Mouse (Mus musculus) brain, embryonic 14.5 days (tissue): ENCODE data around the gene Rab25.

Experiments
- CTCF ChIP-seq: fragments of 200-500 bp; IDR thresholded peaks from 2 replicates; pipeline ENCODE4 v1.5.1; 2012; ENCODE audit warnings: inconsistent platforms, mild to moderate bottlenecking, moderate library complexity, borderline replicate concordance; ENCODE audit not compliant: insufficient read depth, insufficient read length; ENCODE audit errors: extremely low read depth
- POLR2A ChIP-seq: fragments of 200-500 bp; IDR thresholded peaks from 2 replicates; pipeline ENCODE4 v1.6.1; 2012; ENCODE audit warnings: mild to moderate bottlenecking, inconsistent platforms, borderline replicate concordance; ENCODE audit not compliant: poor library complexity, insufficient read depth, insufficient read length, severe bottlenecking; ENCODE audit errors: extremely low read depth

GRCm38 (mm10) chr3:88569694-88570093 is 21.6 kb upstream of the Rab25 start:
- TF ChIP-seq CTCF = no peak
- no peak for TF ChIP-seq POLR2A
